Mouse (Mus musculus) heart, postnatal 10 days (tissue): ENCODE data around the gene Eif4g3. TPM values are rescaled to one million over a fixed set of nuclear protein-coding genes. Genes with fewer than 3 reads are reported as not detected.
"Not testable (repeated sequence)": the region's sequence is repeated elsewhere in the genome, so short reads cannot be mapped to it uniquely, and the experiment has no call there.

ENCODE experiments used
- DNase-seq, 2 experiments: peaks; one replicate each; pipeline ENCODE4 v3.0.0; 2021
- intact Hi-C: fragments of 180-260 bp; cut with DNase I; formaldehyde crosslinking; loops from one replicate; pipeline ENCODE4 v1.15.1; 2025
- total RNA-seq, 2 experiments: library from RNA; stranded (reverse); gene quantifications; 2 replicates each; pipeline ENCODE4 v1.2.3; 2021

The Eif4g3 gene
- total RNA-seq, result 10 to 100 TPM; 59.1 to 60.6 TPM

DNA sequence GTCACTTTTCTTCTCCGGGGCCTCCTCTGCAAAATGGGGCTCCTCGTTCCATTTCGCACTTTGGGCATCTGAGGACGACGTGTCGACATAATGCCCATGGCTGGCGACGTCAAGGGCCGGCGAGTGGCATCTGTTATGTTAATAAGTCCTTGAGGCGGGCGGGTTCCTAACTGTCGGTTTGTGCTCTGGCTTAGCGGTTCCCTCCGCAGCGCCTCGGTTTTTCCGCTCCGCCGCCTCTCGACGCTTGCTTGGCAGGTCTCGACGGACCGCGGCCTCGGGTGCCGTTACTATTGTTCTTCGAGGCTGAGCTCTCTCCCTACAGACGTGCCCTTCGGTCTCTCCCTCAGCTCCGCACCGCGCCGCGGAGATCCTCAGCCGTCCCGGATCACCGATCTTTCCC is at the start of gene Eif4g3:
Gene Eif4g3 (plus strand): TSS at position 133 of the 400 bp plus-strand sequence.
- intact Hi-C loops, result no loop called here
- DNase-seq, result no peak

DNA sequence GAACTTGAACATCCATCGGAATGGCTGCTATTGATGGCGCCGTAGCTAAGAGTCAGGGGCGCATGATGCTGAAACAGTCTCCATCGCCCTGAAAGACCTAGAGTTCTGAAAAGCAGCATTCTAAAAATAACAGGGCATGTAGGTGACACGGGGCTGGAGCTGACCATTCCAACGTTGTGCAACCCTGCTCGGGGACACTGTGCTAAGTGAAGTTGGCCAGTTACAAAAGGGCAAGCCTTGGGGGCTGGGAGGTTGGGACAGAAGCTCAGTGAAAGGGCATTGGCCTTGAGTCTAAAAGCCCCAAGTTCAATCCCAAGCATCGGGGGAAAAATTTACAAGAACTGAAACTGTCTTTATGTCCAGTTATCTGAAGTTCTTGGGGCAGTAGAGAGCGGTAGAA is 49.3 kb upstream of the Eif4g3 start:
- DNase-seq, result peak in 1 of 2 experiments; percentile 44
- intact Hi-C loops, result loop anchor here (5.0 kb wide), 1 partner anchor 211 kb away; no protein-coding TSS in a partner anchor

DNA sequence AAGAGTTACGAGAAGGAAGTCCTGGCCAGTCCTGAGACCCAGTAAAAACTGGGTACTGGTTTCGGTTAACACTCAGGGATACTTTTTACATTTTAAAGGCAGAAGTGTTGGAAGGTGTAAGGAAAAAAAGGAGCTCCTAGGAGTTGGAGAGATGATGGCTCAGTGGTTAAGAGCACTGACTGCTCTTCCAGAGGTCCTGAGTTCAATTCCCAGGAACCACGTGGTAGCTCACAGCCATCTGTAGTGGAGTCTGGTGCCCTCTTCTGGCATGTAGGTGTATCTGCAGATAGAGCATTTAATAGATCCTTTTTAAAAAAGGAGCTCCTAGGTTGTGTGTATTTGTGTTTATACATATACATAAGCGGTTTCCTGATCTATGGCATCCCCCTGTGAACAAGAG is 47.4 kb upstream of the Eif4g3 start:
- intact Hi-C loops, result loop anchor here (2.0 kb wide), 2 partner anchors 35 to 101 kb away; no protein-coding TSS in a partner anchor
- DNase-seq, result no peak

DNA sequence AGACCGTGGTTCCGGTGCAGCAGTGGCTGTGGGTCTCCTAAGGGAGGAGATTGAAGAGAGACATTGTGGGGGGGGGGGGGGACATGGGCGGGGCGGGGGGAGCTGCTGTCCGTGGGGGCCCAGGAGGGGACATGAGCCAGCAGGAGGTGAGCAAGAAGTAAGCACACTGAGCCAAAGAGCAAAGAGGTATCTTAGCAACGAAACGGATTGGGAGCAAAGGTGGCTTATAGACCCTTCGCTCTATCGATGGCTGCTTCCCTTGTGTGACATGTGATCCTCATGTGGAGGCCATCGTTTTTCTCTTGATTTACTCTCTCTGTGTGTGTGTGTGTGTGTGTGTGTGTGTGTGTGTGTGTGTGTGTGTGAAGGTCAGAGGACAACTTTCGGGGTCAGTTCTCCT is 46.4 kb upstream of the Eif4g3 start:
- no peak for DNase-seq
- intact Hi-C loops, result no loop called here

DNA sequence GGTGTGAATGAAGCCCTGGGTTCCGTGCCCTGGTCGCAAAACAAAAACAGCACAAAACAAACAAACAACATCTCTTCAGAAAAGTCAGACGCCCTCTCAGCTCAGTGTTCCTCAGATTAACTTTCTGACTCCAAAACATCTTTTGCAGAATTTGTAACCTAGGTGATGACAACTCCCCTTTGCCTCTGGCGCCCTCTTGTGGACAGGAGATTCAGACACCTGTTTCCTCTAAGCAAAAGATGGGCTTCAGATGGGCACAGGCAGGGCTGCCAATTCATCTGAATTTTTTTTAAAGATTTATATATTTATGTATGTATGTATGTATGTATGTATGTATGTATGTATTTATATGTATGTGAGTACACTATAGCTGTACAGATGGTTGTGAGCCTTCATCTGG is 40.0 kb upstream of the Eif4g3 start:
- intact Hi-C loops, result loop anchor here (1.0 to 2.0 kb wide), 2 partner anchors 44 to 109 kb away; no protein-coding TSS in a partner anchor

DNA sequence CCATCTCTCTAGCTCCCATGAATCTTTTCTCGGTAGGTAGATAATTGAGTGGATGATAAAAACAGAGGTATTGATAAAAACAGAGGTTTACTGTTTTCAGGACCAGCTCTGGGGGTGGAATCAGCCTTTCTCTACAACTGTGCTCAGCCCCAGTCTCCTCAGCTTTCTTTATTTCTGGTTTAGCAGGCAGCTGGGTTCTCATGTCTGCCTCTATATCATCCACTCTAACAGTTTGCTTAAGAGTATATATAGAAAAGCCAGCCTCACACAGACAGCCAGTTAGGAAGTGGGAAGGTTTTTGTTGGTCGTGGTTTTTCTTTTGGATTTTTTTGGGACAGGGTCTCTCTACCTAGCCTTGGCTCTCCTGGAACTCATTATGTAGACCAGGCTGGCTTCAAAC is 38.6 kb upstream of the Eif4g3 start:
- DNase-seq, result no peak
- intact Hi-C loops, result no loop called here

More for the DNA sequence above, 40.0 kb upstream of the Eif4g3 start:
- peak; percentile 75 to 90 for DNase-seq

DNA sequence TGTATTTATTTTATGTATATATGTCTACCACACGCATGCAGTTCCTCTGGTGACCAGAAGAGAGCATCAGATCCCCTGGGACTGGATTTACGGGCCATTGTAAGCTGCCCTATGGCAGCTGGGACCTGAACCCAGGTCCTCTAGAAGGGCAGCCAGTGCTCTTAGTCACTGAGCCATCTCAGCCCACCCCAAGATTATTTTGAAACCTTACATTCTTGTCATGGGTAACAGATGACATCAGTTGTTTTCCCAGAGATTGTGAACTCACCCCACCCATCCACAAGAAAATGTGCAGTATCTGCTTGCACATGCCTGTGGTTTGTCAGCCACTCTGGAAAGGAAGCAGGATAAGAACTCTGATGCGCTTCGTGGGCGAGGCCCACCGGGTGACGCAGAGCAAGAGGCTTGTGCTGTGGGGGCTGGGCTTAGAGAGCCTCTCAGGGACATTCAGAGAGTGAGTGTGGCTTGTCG is 37.9 kb upstream of the Eif4g3 start:
- intact Hi-C loops, result no loop called here

DNA sequence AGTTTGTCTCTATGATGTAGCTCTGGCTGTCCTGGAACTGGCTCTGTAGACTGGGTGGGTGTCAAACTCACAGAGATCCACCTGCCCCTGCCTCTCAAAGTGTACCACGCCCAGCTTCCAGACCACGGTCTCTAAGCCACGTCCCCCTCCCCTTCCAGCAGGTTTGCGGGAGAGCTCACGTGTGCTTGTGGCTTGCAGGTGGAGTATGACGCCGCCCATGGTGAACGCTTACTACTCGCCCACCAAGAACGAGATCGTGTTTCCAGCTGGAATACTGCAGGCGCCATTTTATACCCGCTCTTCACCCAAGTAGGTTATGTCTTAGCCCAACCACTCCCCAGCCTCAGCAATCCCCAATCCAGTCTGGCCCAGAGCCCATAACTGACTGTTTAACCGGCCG is 36.6 kb upstream of the Eif4g3 start:
- intact Hi-C loops, result no loop called here
- DNase-seq, result no peak

More for the DNA sequence above, 37.9 kb upstream of the Eif4g3 start:
- DNase-seq, result peak; percentile 71 to 78

DNA sequence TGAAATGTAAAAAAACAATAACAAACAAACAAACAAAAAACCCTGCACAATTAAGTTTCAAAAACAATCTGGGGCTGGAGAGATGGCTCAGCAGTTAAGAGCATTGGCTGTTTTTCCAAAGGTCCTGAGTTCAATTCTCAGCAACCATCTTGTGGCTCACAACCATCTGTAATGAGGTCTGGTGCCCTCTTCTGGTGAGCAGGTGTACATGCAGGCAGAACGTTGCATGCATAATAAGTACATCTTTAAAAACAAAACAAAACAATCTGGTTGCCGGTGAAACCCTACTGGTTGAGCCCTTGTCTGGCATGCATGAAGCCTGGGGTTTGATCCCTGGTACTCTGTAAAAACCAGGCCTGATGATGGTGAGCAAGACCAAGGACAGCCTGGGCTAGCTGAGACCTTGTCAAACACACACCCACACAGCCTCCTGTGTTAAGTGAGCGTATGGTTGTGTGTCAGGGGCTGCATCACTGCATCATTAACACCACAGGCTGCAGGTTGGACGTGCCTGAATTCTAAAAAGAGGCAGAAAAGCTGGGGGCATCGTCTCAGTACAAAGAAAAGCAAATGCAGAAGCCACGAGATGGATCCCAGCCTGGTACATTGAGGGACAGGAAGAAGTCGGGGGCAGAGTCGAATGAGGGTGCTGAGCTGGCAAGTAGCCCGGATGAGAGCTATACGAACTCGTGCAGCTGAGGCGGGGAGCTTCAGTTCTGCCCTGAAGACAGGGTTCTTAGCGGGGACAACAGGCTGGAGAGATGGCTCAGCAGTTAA is 32.7 kb upstream of the Eif4g3 start:
- DNase-seq, result no peak
- intact Hi-C loops, result loop anchor here (10.0 kb wide), 1 partner anchor 145 kb away; no protein-coding TSS in a partner anchor

DNA sequence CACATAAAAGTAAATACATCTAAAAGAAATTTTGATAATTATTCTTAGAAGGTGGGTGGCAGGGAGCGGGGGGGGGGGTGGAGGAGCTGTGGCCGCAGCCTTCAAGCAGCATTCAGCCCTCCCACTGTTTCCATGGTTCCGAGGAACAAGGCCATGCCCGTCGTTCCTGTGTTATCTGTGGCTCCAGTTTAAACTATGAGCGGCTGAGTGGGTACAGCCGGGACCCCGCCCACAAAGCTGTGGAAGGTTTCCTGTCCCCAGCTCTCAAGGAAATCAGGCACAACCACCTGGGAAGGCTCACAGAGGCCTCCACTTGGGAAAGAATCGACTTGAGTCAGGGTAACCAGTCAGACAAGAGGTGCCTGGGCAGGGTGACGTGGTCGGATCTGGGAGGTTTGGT is 32.1 kb upstream of the Eif4g3 start:
- DNase-seq, result peak; percentile 24 to 33
- intact Hi-C loops, result loop anchor here (10.0 kb wide), 1 partner anchor 144 kb away; no protein-coding TSS in a partner anchor

DNA sequence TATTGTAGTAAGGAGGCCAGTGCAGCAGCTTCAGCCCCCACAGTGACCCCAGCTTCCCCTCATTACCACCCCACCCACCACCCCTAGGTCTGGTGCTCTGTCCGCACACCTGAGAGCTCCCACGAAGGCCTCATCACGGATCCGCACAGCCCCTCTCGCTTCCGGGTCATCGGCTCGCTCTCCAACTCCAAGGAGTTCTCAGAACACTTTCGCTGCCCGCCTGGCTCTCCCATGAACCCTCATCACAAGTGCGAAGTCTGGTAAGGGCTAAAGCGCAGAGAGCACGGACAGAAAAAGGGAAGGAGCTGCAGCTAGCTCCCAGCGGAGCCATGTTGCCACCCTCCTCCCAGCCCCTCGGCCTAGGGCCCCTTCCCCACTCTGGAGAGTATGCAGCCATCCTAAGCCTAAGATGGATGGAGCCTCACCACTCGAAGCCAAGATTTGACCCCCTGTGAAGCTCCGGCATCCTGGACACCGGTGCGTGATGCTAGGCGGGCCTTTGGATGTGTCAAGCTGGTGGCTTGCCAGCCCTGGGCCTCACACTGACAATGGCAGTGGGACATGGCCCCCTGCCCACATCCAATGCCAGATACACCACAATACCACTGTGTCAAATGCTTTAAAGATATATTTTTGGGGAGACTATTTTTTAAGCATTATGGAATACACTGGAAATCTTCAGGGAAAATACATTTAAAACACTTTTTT is 30.0 kb upstream of the Eif4g3 start:
- no peak for DNase-seq
- intact Hi-C loops, result loop anchor here (10.0 kb wide), 1 partner anchor 142 kb away; no protein-coding TSS in a partner anchor

DNA sequence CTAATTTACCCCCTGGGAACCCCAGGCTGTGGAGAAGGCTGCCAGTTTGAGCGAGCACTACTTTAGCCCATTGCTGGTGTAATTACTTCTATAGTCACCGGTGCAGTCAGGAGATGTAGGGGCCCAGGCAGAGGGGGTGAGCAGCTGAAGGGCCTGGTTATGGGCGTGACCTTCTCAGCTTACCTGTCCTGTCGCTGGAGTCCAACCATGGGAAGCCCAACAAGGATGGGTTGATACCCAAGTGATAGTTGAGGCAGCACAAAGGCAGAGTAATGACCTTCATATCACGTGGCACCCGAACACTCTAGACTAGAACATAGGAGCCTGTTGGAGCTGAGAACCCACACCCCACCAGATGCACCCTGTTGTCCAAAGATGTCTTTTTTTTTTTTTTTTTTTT is 29.4 kb upstream of the Eif4g3 start:
- no peak for DNase-seq
- intact Hi-C loops, result loop anchor here (10.0 kb wide), 1 partner anchor 141 kb away; no protein-coding TSS in a partner anchor

DNA sequence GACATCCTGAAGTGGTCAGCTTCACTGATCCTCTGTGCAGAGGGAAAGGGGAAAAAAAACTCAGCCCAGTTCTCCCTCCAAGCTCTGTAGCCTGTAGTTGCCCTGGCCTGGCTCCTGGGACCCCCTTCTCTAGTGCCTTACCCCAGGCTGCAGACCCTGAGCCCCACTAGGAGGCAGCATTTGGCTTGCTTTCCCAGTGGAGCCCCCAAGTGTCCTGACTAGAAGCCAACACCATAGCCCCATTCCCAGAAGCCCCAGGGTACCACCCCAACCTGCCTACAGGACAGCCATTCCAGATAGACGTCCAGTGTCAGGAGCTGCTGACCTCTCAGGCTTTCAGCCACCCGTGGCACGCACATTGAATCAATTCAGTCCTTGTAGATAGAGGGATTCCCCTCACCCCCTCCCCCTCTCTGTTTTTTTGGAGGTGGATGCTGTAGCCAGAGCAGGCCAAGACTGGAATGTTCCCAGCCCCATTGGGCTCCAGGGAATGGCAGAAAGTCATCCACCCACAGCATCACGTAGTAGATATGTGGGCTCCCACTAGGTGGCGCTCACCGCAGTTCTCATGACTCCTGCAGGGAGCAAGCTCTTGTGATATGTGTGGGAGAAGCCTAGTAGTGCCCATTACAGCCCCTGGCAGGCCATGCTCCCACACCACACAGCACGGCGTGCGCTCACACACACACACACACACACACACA is 28.8 kb upstream of the Eif4g3 start:
- DNase-seq, result peak; percentile 87 to 92
- intact Hi-C loops, result loop anchor here (10.0 kb wide), 1 partner anchor 141 kb away; no protein-coding TSS in a partner anchor

DNA sequence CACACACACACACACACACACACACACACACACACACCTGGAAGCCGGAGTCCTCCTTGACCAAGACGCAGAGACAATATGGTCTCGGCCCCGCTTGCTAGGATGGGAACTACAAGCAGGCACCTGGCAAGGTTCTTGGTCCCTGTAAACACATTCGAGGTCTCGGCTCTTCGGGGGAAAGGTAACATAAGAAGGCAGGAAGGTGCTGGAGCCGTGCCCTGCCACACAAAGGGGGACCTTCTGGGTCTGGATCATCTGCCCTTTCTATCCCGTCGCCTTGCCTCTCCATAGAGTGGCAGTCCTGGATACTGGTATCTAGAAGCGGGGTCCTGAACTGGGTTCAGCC is 28.3 kb upstream of the Eif4g3 start:
- DNase-seq, result no peak
- intact Hi-C loops, result loop anchor here (10.0 kb wide), 1 partner anchor 140 kb away; no protein-coding TSS in a partner anchor

DNA sequence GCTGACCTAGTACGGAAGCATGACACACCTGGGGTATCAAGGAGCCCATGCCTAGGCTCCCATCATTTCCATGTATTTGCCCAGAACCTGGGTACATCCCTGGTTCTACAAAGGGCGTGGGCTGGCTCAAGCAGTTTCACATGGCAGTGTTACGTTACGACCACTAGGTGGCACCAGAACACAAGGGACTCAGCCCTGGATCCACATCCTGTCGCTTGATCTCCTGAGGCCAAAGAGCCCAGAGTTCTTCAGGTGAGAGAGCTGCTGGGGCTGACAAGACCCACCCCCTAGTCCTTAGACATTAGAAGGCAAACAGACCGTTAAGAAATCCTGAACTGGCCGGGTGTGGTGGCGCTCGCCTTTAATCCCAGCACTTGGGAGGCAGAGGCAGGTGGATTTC is 24.6 kb upstream of the Eif4g3 start:
- peak; percentile 78 to 83 for DNase-seq
- intact Hi-C loops, result loop anchor here (10.0 kb wide), 1 partner anchor 137 kb away; no protein-coding TSS in a partner anchor

DNA sequence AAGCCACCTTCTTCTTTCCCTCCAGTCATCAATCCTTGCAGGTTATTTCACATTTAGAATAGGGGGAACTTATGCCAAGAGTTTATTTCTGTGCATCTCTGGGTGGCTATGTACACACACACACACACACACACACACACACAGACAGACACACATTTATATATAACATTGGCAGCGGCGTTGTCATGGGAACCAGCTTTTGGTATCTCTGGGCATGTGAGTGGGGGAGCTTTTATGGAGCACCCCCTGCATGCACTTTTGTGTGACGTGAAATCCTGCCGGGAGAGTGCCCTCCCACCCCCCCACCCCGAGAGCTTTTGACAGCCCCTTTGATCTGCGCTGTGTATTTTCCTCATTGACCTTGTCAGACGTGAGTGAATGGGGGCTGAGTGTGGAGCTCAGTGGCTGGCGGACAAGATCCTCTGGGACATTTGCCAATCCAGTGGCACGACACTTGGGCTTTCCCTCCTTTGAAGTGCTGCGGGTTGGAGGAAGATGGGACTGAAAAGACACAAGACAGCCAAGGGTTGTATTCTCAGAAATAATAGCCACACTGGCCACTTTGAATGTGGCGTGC is 22.1 kb upstream of the Eif4g3 start:
- intact Hi-C loops, DNase-seq: not testable (repeated sequence)

DNA sequence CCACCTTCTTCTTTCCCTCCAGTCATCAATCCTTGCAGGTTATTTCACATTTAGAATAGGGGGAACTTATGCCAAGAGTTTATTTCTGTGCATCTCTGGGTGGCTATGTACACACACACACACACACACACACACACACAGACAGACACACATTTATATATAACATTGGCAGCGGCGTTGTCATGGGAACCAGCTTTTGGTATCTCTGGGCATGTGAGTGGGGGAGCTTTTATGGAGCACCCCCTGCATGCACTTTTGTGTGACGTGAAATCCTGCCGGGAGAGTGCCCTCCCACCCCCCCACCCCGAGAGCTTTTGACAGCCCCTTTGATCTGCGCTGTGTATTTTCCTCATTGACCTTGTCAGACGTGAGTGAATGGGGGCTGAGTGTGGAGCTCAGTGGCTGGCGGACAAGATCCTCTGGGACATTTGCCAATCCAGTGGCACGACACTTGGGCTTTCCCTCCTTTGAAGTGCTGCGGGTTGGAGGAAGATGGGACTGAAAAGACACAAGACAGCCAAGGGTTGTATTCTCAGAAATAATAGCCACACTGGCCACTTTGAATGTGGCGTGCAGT is 17.9 kb upstream of the Eif4g3 start:
- DNase-seq, intact Hi-C loops: not testable (repeated sequence)

DNA sequence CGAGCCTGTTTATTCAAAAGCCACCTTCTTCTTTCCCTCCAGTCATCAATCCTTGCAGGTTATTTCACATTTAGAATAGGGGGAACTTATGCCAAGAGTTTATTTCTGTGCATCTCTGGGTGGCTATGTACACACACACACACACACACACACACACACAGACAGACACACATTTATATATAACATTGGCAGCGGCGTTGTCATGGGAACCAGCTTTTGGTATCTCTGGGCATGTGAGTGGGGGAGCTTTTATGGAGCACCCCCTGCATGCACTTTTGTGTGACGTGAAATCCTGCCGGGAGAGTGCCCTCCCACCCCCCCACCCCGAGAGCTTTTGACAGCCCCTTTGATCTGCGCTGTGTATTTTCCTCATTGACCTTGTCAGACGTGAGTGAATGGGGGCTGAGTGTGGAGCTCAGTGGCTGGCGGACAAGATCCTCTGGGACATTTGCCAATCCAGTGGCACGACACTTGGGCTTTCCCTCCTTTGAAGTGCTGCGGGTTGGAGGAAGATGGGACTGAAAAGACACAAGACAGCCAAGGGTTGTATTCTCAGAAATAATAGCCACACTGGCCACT is 13.7 kb upstream of the Eif4g3 start:
- intact Hi-C loops, result not testable (repeated sequence)

DNA sequence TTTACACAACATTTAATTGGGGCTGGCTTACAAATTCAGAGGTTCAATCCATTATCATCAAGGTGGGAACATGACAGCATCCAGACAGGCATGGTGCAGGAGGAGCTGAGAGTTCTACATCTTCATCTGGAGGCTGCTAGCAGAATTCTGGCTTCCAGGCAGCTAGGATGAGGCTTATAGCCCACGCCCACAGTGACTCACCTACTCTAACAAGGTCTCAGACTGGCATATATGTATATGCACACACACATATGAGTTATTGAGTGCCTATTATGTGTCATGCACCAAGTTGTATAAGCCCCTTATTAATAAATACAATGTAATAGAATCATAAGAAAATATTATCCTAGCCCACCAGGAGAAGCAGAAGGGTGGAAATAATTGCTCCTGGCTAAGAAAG is 10.0 kb upstream of the Eif4g3 start:
- intact Hi-C loops, result no loop called here
- no peak for DNase-seq

More for the DNA sequence above, 13.7 kb upstream of the Eif4g3 start:
- not testable (repeated sequence) for DNase-seq
